Mouse (Mus musculus): Measurements from ENCODE around the gene Tmem161a. TPM values are rescaled to one million over a fixed set of nuclear protein-coding genes. Genes with fewer than 3 reads are reported as not detected.

The Tmem161a gene
- polyA plus RNA-seq, 1 experiment, result 95.9 TPM

DNA sequence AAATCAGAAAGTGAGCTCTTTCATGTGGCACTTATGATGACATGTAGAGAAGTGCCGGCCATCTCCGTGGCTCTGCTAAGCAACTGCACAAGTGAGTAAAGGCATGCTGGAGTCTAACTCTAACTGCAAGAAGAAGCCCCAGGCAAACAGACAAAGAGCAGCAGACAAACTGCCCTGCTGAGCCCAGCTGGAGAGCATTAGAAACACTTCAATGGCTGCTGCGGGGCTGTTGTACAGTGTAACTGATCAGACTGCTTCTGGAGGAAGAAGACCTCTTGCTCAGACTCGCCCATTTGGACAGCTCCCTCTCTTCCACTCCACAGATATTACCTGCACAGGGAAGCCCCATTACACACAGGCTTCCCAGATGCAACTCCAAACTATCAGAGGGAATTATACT lies 55.8 kb downstream of the Tmem161a start:
- TF ChIP-seq CTCF (IDR thresholded peaks at IDR 0.05; ENCODE audit: borderline replicate concordance, extremely low read depth, insufficient read depth, insufficient read length) (no peak), POLR2A (IDR thresholded peaks at IDR 0.05; ENCODE audit: borderline replicate concordance, extremely low read depth, insufficient read depth, insufficient read length, poor library complexity, severe bottlenecking) (no peak)
- no peak for DNase-seq (ENCODE audit: low read depth)

DNA sequence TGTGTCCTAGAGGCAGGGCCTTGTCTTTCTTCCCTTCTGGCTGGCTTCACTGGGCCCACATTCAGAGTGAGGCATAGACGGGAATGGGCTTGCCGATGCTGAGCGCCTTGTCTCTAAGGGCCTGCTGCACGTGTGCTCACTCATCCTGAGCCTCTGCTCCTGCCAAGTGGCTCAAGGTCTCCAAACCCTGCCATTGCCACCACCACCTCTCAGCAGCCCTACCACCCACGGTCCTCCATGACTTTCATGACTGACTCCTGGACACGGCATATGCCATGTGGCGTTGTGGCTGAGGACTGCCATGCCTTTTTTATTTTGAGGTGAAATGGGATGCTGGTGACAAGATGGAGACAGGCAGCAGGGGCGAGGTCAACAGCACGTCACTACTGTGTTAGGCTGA lies 58.7 kb downstream of the Tmem161a start:
- TF ChIP-seq CTCF (IDR thresholded peaks at IDR 0.05; ENCODE audit: borderline replicate concordance, extremely low read depth, insufficient read depth, insufficient read length), result no peak
- no peak for TF ChIP-seq POLR2A (IDR thresholded peaks at IDR 0.05; ENCODE audit: borderline replicate concordance, extremely low read depth, insufficient read depth, insufficient read length, poor library complexity, severe bottlenecking)
- no peak for DNase-seq (ENCODE audit: low read depth)

Other genes starting within 250 kb of the Tmem161a start
- 33.6 and 41.2 TPM in 2 replicates for gene Gatad2a, start 176.0 kb upstream of the Tmem161a start, polyA plus RNA-seq (2012; rRNA removed)
- 120 and 138 TPM in 2 replicates for gene Mau2, start 129.6 kb upstream of the Tmem161a start, polyA plus RNA-seq (2012; rRNA removed)
- 22.4 and 32.4 TPM in 2 replicates for gene Sugp1, start 129.5 kb upstream of the Tmem161a start, polyA plus RNA-seq (2012; rRNA removed)
- 8.1 and 10.4 TPM in 2 replicates for gene Tm6sf2, start 99.4 kb upstream of the Tmem161a start, polyA plus RNA-seq (2012; rRNA removed)
- 0.26 and 0.74 TPM in 2 replicates for gene Hapln4, start 88.9 kb upstream of the Tmem161a start, polyA plus RNA-seq (2012; rRNA removed)
- gene Ncan, start 51.5 kb upstream of the Tmem161a start, polyA plus RNA-seq (2012; rRNA removed), result 69.8 and 144 TPM in 2 replicates
- 17.5 and 24.0 TPM in 2 replicates for gene Nr2c2ap, start 41.0 kb upstream of the Tmem161a start, polyA plus RNA-seq (2012; rRNA removed)
- 19.1 and 20.0 TPM in 2 replicates for gene Rfxank, start 33.2 kb upstream of the Tmem161a start, polyA plus RNA-seq (2012; rRNA removed)
- gene Borcs8, start 32.9 kb upstream of the Tmem161a start, polyA plus RNA-seq (2012; rRNA removed), result 93.3 and 126 TPM in 2 replicates
- gene Mef2b, start 32.6 kb upstream of the Tmem161a start, polyA plus RNA-seq (2012; rRNA removed), result 0.22 and 0.33 TPM in 2 replicates
- gene Slc25a42, start 39.9 kb downstream of the Tmem161a start, polyA plus RNA-seq (2012; rRNA removed), result 26.2 and 26.8 TPM in 2 replicates
- gene Sugp2, start 61.9 kb downstream of the Tmem161a start, polyA plus RNA-seq (2012; rRNA removed), result 149 and 191 TPM in 2 replicates
- 96.9 and 115 TPM in 2 replicates for gene Armc6, start 62.1 kb downstream of the Tmem161a start, polyA plus RNA-seq (2012; rRNA removed)
- gene Homer3, start 110.5 kb downstream of the Tmem161a start, polyA plus RNA-seq (2012; rRNA removed), result 68.5 and 80.2 TPM in 2 replicates
- gene Ddx49, start 130.1 kb downstream of the Tmem161a start, polyA plus RNA-seq (2012; rRNA removed), result 61.3 and 66.2 TPM in 2 replicates
- gene Cope, start 130.2 kb downstream of the Tmem161a start, polyA plus RNA-seq (2012; rRNA removed), result 263 and 350 TPM in 2 replicates
- 34.1 and 45.1 TPM in 2 replicates for gene Cers1, start 143.4 kb downstream of the Tmem161a start, polyA plus RNA-seq (2012; rRNA removed)
- 10.2 and 12.5 TPM in 2 replicates for gene Gdf1, start 157.5 kb downstream of the Tmem161a start, polyA plus RNA-seq (2012; rRNA removed)
- gene Upf1, start 180.9 kb downstream of the Tmem161a start, polyA plus RNA-seq (2012; rRNA removed), result 20.5 and 40.3 TPM in 2 replicates
- 0.12 and 0.64 TPM in 2 replicates for gene Comp, start 201.2 kb downstream of the Tmem161a start, polyA plus RNA-seq (2012; rRNA removed)

Data from brain, embryonic 14.5 days (tissue).